Mouse (Mus musculus) NIH3T3 (cell line): ENCODE measurements around the gene Ugt1a2.

Source experiments
- DNase-seq: peaks from one replicate; pipeline ENCODE4 v3.0.0-alpha.2; 2012; ENCODE audit warnings: low read depth

The Ugt1a2 gene

DNA sequence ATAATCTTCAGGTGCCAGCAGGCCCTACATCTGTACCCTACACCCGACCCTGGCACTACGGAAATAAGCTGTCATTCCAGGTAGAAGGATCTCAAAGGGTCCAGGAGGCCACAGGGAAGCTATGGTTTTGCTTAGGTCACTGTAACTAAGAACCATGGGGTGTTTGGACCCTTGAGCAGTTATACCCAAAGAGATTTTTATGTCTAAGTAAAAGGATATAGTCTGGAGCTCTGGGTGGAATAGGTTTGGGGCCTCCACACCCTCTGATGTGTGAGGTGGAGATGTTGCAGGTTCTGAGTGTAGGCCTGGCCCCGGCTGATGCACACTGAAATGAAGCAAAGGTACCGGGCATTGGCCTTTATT, 33.8 kb downstream of the Ugt1a2 start:
- no peak for DNase-seq

DNA sequence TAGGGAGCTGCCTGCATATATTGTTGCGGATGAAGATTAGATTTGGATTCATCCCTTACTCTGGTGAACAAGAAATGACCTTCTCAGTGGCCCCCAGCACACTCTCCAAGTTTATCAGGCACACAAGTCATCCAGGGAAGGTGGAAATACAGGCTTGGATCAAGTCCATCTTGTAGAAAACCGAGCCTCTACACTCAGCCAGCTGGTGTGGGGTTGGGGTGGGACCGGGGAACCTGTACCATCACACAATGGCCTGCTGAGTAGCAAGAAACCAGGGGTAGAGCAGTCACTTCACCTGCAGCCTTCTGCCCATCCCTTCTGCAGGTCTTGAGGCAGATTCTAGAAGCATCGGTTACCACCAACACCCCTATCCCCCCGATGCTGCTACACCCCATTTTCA, 34.2 kb downstream of the Ugt1a2 start:
- no peak for DNase-seq

GRCm38 (mm10) chr1:88235046-88235893, 34.9 kb downstream of the Ugt1a2 start:
- no peak for DNase-seq

GRCm38 (mm10) chr1:88235894-88236415, 35.6 kb downstream of the Ugt1a2 start:
- DNase-seq: no peak

GRCm38 (mm10) chr1:88237311-88237710, 36.9 kb downstream of the Ugt1a2 start:
- DNase-seq: no peak

DNA sequence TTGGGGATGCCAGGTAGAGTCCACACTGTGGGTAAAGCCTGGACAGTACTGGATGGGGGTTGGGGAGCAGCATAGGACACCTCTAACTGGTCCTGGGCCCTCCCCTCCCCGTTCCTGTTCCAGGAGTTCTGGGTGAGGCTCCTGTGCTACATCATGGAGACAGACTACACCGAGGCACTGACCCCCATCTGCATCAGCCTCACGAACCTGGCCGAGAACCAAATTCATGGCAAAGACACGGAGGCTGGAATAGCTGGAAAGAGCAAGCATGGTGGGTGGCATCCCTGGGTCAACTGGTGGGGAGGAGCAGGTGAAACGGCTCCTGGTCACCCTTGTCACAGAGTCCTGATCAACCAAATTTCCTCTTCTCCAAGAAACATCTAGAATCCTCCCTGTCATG, 38.4 kb downstream of the Ugt1a2 start:
- no peak for DNase-seq

- no peak for DNase-seq
Measured at GRCm38 (mm10) chr1:88240072-88240471, 39.7 kb downstream of the Ugt1a2 start.

DNA sequence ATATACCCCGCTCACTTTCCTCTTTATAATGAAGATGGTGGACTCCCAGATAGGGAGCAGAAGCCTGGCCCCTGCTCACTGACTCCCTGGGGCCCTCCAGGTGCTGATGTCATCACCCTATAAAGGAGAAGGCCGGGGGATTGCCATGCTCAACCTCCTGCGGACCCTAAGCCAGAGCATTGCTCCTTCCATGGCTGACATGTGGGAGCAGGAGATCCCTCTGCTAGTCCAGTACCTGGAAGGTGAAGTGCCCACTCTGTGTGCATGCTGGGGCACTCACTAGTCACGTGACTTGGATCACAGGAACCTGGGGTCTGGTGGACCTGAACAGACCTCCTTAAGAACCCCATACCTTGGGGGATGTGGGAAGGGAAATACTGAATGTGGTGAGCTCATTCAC, 40.2 kb downstream of the Ugt1a2 start:
- DNase-seq: no peak

- DNase-seq: no peak
Measured at GRCm38 (mm10) chr1:88243861-88244260, 43.5 kb downstream of the Ugt1a2 start.

GRCm38 (mm10) chr1:88245881-88246280, 45.5 kb downstream of the Ugt1a2 start:
- no peak for DNase-seq

DNA sequence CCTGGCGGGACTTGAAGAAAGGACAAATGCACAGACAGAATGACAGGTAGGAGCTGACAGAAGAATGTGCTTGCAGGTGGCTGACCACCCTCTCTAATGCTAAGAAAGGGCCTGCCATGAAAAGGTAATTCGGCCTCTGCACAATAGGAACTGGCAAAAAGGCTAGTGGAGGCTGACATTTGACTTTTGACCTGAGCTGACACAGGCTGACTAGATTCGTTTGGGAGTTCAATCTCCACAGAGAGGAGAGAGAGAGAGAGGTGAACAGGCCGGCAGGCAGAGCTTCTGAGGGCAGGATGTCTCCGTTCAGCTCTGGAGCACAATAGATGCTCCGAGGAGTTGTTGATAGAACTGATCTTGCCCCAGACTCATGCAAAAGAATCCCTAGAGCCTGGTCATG, 46.0 kb downstream of the Ugt1a2 start:
- no peak for DNase-seq

- no peak for DNase-seq
Measured at GRCm38 (mm10) chr1:88247660-88248059, 47.3 kb downstream of the Ugt1a2 start.

DNA sequence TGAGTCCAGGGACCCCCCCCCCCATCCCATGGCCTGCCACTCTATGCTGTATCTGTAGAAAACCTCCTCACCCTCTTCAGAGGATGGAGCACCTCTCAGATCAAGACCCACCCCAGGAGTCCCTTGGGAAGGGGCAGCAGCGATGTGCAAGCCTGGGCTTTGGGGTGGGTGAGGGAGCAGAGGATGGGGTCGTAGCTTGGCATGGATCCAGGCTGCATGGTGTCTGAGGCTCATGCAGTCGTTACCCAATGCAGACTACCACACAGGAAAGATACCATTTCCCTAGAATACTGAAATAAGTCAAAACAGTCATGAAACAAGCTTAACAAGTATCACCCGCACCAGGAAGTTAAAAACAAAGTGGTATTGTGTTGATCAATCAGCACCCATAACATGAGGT, 48.3 kb downstream of the Ugt1a2 start:
- no peak for DNase-seq

DNA sequence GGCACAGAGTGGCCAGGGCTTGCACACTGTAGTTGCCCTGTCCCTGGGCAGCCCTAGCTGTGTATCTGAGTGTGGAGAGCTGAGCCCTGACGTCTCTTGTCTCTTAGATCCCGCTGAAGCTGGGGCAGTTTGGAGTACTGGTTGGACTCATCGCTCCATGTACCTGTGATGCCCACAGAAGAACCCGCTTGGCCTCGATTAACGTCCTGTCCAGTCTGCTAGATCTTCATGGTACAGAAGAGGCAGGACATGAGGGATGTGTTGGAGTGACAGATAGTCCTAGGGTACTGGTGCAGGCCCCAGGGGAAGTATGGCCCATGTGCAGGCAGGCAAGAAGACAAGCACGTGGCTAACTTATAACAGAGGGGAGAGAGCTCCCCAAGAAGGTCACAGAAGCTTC, 49.2 kb downstream of the Ugt1a2 start:
- DNase-seq: no peak

DNA sequence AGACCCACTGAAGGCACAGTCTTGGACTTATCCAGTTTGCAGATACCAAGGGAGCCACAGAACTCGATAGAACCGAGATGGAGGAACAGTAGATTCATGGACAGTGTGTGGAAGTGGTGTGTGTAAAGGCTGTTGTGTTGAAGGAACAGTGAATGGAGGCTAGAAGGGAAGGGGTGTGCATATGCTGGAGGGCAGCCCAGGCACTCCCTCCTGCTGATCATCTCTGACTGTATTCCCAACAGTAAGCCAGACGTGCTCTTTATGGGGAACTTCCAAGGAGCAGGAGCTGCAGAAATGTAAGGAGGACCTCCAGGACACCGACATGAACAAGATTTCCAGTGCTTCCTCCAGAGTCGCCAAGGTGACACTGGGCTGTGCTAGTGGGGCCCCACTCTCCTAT, 49.6 kb downstream of the Ugt1a2 start:
- DNase-seq: no peak

GRCm38 (mm10) chr1:88253106-88253505, 52.7 kb downstream of the Ugt1a2 start:
- no peak for DNase-seq

DNA sequence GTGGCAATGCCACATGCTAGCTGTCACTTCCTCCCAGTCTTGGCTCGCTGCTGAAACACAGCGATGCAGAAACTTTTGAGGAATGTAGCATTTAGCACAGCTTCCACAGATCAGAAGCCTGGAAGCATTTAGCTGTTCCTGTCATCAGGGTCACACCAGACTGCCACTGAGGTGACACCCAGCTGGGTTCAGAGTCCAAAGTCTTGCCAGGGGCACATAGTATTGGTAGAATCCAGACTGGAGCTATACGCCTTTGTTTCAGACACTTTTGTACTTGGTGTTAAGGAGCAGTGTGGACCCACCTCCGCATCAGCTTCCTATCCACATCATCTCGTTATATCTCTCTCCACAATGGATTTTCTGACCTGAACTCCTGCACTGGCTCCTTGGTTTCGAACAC, 53.1 kb downstream of the Ugt1a2 start:
- no peak for DNase-seq

- no peak for DNase-seq
Measured at GRCm38 (mm10) chr1:88254793-88255465, 54.5 kb downstream of the Ugt1a2 start.

DNA sequence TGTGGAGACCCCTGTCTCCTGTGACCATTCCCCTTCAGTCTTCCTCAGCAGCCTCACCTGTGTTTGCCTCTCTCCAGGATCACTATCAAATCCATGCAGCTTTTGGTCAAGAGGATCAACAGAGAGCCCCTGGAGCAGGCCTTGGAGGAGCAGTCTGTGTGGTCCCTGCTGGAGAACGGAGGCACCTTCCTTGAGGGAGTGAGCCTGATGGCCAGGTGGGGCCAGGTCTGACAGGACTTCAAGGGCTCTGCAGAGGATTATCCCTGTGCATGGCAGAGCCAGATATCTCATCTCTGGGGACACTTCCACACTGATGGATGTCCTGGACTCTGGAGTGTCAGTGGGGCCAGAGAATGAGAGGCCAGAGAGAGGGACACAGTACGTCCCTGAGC, 55.1 kb downstream of the Ugt1a2 start:
- no peak for DNase-seq

GRCm38 (mm10) chr1:88255989-88256754, 55.8 kb downstream of the Ugt1a2 start:
- no peak for DNase-seq

GRCm38 (mm10) chr1:88256886-88257663, 56.7 kb downstream of the Ugt1a2 start:
- peak; percentile 56 for DNase-seq

DNA sequence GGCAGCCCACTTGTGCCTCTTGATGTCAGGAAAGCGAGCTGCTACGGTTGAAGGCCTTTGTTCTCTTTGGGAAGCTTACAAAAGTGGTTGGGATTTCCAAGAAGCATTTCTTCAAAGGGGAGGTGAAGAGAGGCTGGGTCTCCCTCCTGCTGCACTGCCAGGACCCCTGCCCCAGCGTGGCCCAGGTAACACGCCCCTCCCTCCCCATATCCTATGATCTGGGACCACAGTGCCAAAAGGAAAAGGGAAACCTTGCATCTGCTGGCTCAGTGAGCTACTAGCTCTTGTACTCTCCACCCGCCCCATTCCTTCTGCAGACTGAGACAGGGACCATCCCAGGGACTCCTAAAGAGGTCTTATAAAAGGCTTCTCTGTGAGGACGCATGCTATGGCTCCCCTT, 57.3 kb downstream of the Ugt1a2 start:
- no peak for DNase-seq
